In the genomic region with DNA sequence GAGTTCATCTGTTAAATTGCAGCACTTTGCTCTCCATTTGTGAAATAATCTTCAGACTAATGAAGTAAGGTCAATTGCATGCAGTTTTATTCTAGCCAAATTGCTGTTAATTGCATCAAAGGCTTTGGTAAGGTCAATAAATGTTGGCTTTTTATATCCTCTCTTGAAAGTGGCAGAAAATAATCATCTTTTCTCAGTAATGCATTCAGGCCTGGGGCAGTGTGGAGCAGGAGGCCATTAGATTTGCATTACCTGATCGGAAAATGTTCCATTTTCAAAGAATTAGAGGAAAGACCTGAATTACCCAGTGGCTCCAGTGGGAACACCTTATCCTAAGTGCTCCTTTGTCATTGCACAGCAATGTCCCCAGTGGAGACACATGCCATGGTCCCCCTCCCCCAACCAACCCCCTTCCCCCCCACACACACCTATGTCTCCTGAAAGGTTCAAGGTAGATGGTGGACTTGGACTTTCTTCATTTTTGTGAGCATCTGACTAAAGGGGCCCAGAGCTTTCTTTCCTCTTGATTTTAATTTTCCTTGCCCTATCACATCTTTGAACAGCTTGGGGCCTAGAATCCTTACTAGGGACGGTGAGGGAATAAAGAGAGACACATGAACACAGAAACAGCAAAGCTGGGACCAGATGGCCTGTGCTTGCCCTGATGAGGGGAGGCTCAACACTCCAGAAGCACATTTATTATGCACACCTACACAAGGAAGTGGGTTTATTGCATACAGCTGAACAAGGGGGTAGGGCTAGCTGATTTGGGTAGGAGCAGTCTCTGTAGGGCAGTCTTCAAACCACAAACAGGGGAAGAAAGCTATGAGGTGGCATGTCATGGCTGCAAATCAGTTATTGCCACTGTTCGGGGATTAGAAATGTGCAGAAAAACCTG, we compare ENCODE assay signal across 21 mouse cellular contexts.
A peak's percentile ranks its signal among the peaks of the same experiment; 100 is the strongest.
DNase-seq lines count a peak whose midpoint lies in the region; ATAC-seq lines count a peak whose summit lies in the region.
"Had no signal": no experiment of that assay in that cellular context is flagged by ENCODE, and none has a peak within 500 bp of the region (broad histone marks: within the 10 kb centered on the region; RNA-seq: fewer than 3 reads in every experiment).

No protein-coding gene starts in this region.

- no peaks in the 10 kb centered on the region for H3K9me3 ChIP-seq in hindbrain, embryonic 13.5 days
- H3K9me3 ChIP-seq in hindbrain, embryonic 11.5 days (ENCODE audit: control insufficient read depth, low read length) = no peaks in the 10 kb centered on the region
- H3K9me3 ChIP-seq in midbrain, embryonic 13.5 days = no peaks in the 10 kb centered on the region
- no peaks in the 10 kb centered on the region for H3K9me3 ChIP-seq in midbrain, embryonic 11.5 days (ENCODE audit: control insufficient read depth, low read length)
- no peaks in the 10 kb centered on the region for H3K9me3 ChIP-seq in midbrain, embryonic 16.5 days (replicated peaks; ENCODE audit: control insufficient read depth, low read length, poor library complexity, severe bottlenecking)
- H3K9me3 ChIP-seq: embryonic facial prominence, embryonic 13.5 days; limb, embryonic 13.5 days; liver, embryonic 13.5 days; lung, embryonic 15.5 days had no signal

- 74% methylated on average over 3 of the region's 3 CpGs for WGBS in hindbrain, embryonic 13.5 days
- 74% methylated on average over 3 of the region's 3 CpGs for WGBS in hindbrain, embryonic 11.5 days
- 74% methylated on average over 3 of the region's 3 CpGs for WGBS in midbrain, embryonic 13.5 days
- WGBS in midbrain, embryonic 11.5 days = 88% methylated on average over 3 of the region's 3 CpGs
- 60% methylated on average over 3 of the region's 3 CpGs for WGBS in midbrain, embryonic 16.5 days

- H3K36me3 ChIP-seq in hindbrain, embryonic 13.5 days = no peaks in the 10 kb centered on the region
- H3K36me3 ChIP-seq in hindbrain, embryonic 11.5 days (ENCODE audit: control insufficient read depth, insufficient read depth, low read length) = no peaks in the 10 kb centered on the region
- no peaks in the 10 kb centered on the region for H3K36me3 ChIP-seq in midbrain, embryonic 13.5 days
- H3K36me3 ChIP-seq in midbrain, embryonic 11.5 days (ENCODE audit: control insufficient read depth, insufficient read depth, low read length) = no peaks in the 10 kb centered on the region
- no peaks in the 10 kb centered on the region for H3K36me3 ChIP-seq in midbrain, embryonic 16.5 days (ENCODE audit: control insufficient read depth, insufficient read depth, low read length)
- H3K36me3 ChIP-seq: embryonic facial prominence, embryonic 13.5 days; limb, embryonic 13.5 days; liver, embryonic 13.5 days; lung, embryonic 15.5 days had no signal

- no peaks in the 10 kb centered on the region for H3K27me3 ChIP-seq in hindbrain, embryonic 13.5 days
- H3K27me3 ChIP-seq in hindbrain, embryonic 11.5 days (ENCODE audit: control insufficient read depth, insufficient read depth, low read length) = no peaks in the 10 kb centered on the region
- H3K27me3 ChIP-seq in midbrain, embryonic 13.5 days = no peaks in the 10 kb centered on the region
- H3K27me3 ChIP-seq in midbrain, embryonic 11.5 days (ENCODE audit: control insufficient read depth, insufficient read depth, low read length) = no peaks in the 10 kb centered on the region
- H3K27me3 ChIP-seq in midbrain, embryonic 16.5 days (ENCODE audit: control insufficient read depth, insufficient read depth, low read depth, low read length) = no peaks in the 10 kb centered on the region
- H3K27me3 ChIP-seq: embryonic facial prominence, embryonic 13.5 days; limb, embryonic 13.5 days; liver, embryonic 13.5 days; lung, embryonic 15.5 days; Patski had no signal

- peak; percentile 28; the same call in 1 of the 2 replicates for ATAC-seq in hindbrain, embryonic 13.5 days (ENCODE audit: low FRiP score)
- ATAC-seq in hindbrain, embryonic 11.5 days (ENCODE audit: low FRiP score) = no peak
- peak; percentile 53; the same call in 1 of the 2 replicates for ATAC-seq in midbrain, embryonic 13.5 days
- no peak for ATAC-seq in midbrain, embryonic 11.5 days (ENCODE audit: low FRiP score)
- ATAC-seq in midbrain, embryonic 16.5 days = peak; percentile 47
- ATAC-seq: Patski had no signal

- peak overlapping the region; percentile 69 for H3K27ac ChIP-seq in hindbrain, embryonic 13.5 days
- no peak overlapping the region for H3K27ac ChIP-seq in hindbrain, embryonic 11.5 days (ENCODE audit: low read depth, low read length)
- H3K27ac ChIP-seq in midbrain, embryonic 13.5 days = peak overlapping the region; percentile 21
- H3K27ac ChIP-seq in midbrain, embryonic 11.5 days (ENCODE audit: low read depth, low read length) = no peak overlapping the region
- H3K27ac ChIP-seq in midbrain, embryonic 16.5 days (ENCODE audit: low read length) = peak overlapping the region; percentile 55
- H3K27ac ChIP-seq: embryonic facial prominence, embryonic 13.5 days; limb, embryonic 13.5 days; liver, embryonic 13.5 days; lung, embryonic 15.5 days had no signal

- peaks cover 10% of the 10 kb centered on the region for H3K4me1 ChIP-seq in hindbrain, embryonic 13.5 days (replicated peaks)
- no peaks in the 10 kb centered on the region for H3K4me1 ChIP-seq in hindbrain, embryonic 11.5 days (replicated peaks; ENCODE audit: control insufficient read depth, insufficient read depth, low read length)
- H3K4me1 ChIP-seq in midbrain, embryonic 13.5 days (replicated peaks) = 0 out of 2 replicates have a peak, but pooled peaks cover 4% of the 10 kb centered on the region
- H3K4me1 ChIP-seq in midbrain, embryonic 11.5 days (ENCODE audit: control insufficient read depth, insufficient read depth, low read length) = no peaks in the 10 kb centered on the region
- H3K4me1 ChIP-seq in midbrain, embryonic 16.5 days (ENCODE audit: control insufficient read depth, insufficient read depth, low read length) = peaks cover 8% of the 10 kb centered on the region
- H3K4me1 ChIP-seq: embryonic facial prominence, embryonic 13.5 days; limb, embryonic 13.5 days; liver, embryonic 13.5 days; lung, embryonic 15.5 days had no signal

- DNase-seq in hindbrain, embryonic 11.5 days (ENCODE audit: low spot score) = no peak
- DNase-seq in midbrain, embryonic 11.5 days (ENCODE audit: low spot score, missing footprints) = no peak
- peak; percentile 70 for DNase-seq in brain, adult 2 months (ENCODE audit: low read depth, low spot score)
- no peak for DNase-seq in lung, adult 18-20 months
- DNase-seq: adrenal gland, postnatal 10 days; cerebellum, adult 11 months; cerebellum, postnatal 14 days; gastrocnemius, postnatal 25 days; kidney, adult 2 months; kidney, postnatal 10 days; liver, embryonic 13.5 days; lung, postnatal 4 days; retina, postnatal 1 day; thymus, postnatal 14 days had no signal

- no peak overlapping the region for H3K4me2 ChIP-seq in hindbrain, embryonic 13.5 days
- H3K4me2 ChIP-seq in hindbrain, embryonic 11.5 days (replicated peaks; ENCODE audit: low read depth, low read length) = no peak overlapping the region
- no peak overlapping the region for H3K4me2 ChIP-seq in midbrain, embryonic 13.5 days (replicated peaks)
- no peak overlapping the region for H3K4me2 ChIP-seq in midbrain, embryonic 11.5 days
- H3K4me2 ChIP-seq in midbrain, embryonic 16.5 days (ENCODE audit: low read length) = no peak overlapping the region
- H3K4me2 ChIP-seq: embryonic facial prominence, embryonic 13.5 days; limb, embryonic 13.5 days; liver, embryonic 13.5 days; lung, embryonic 15.5 days had no signal

- H3K4me3 ChIP-seq in hindbrain, embryonic 13.5 days = no peak overlapping the region
- H3K4me3 ChIP-seq in hindbrain, embryonic 11.5 days (ENCODE audit: low read depth, low read length) = no peak overlapping the region
- H3K4me3 ChIP-seq in midbrain, embryonic 13.5 days (replicated peaks) = no peak overlapping the region
- H3K4me3 ChIP-seq in midbrain, embryonic 11.5 days (ENCODE audit: low read depth, low read length) = no peak overlapping the region
- H3K4me3 ChIP-seq in midbrain, embryonic 16.5 days (ENCODE audit: low read depth, low read length) = no peak overlapping the region
- H3K4me3 ChIP-seq: embryonic facial prominence, embryonic 13.5 days; limb, embryonic 13.5 days; liver, embryonic 13.5 days; lung, embryonic 15.5 days had no signal

- H3K9ac ChIP-seq in hindbrain, embryonic 13.5 days = no peak overlapping the region
- H3K9ac ChIP-seq in hindbrain, embryonic 11.5 days (ENCODE audit: low read depth, low read length) = no peak overlapping the region
- no peak overlapping the region for H3K9ac ChIP-seq in midbrain, embryonic 13.5 days (replicated peaks)
- H3K9ac ChIP-seq in midbrain, embryonic 11.5 days (ENCODE audit: low read length) = no peak overlapping the region
- H3K9ac ChIP-seq in midbrain, embryonic 16.5 days (ENCODE audit: low read depth, low read length) = no peak overlapping the region
- H3K9ac ChIP-seq: embryonic facial prominence, embryonic 13.5 days; limb, embryonic 13.5 days; liver, embryonic 13.5 days; lung, embryonic 15.5 days had no signal

Comparison
In these comparisons a context has a peak if more than half of its experiments do, and no peak if none do; other contexts are left out.
1. ATAC-seq: peak in hindbrain, embryonic 13.5 days (single experiment), midbrain, embryonic 13.5 days (single experiment) and midbrain, embryonic 16.5 days (single experiment); none in hindbrain, embryonic 11.5 days (single experiment) and midbrain, embryonic 11.5 days (single experiment).
2. H3K27ac ChIP-seq: peak in hindbrain, embryonic 13.5 days (single experiment), midbrain, embryonic 13.5 days (single experiment) and midbrain, embryonic 16.5 days (single experiment); none in hindbrain, embryonic 11.5 days (single experiment) and midbrain, embryonic 11.5 days (single experiment).